Mouse (Mus musculus): ENCODE results near the gene Phospho1. TPM values are rescaled to one million over a fixed set of nuclear protein-coding genes. Genes with fewer than 3 reads are reported as not detected.

Gene Phospho1
- polyA plus RNA-seq, 1 experiment from 2014 or later = 2.6 TPM

GRCm38 (mm10) chr11:95809603-95810002, 14.7 kb upstream of the Phospho1 start:
- no peak overlapping the region for H3K4me3 ChIP-seq (ENCODE audit: low read depth, low read length)
- ATAC-seq = no peak
- H3K27me3 ChIP-seq (replicated peaks; ENCODE audit: control insufficient read depth, insufficient read depth, low read length) = no peaks in the 10 kb centered on the region
- no peak overlapping the region for H3K27ac ChIP-seq (ENCODE audit: low read depth, low read length)
- no peaks in the 10 kb centered on the region for H3K9me3 ChIP-seq (ENCODE audit: control insufficient read depth)
- WGBS = 43% methylated on average over 5 of the region's 5 CpGs
- TF ChIP-seq CTCF (IDR thresholded peaks at IDR 0.05; ENCODE audit: low read depth) = no peak
- H3K36me3 ChIP-seq (ENCODE audit: control insufficient read depth, insufficient read depth) = no peaks in the 10 kb centered on the region
- no peak overlapping the region for H3K4me2 ChIP-seq (replicated peaks; ENCODE audit: low read depth)
- 0 out of 2 replicates have a peak, but pooled peaks cover 9% of the 10 kb centered on the region for H3K4me1 ChIP-seq (replicated peaks; ENCODE audit: control insufficient read depth, insufficient read depth, low read length)
- H3K9ac ChIP-seq (ENCODE audit: low read depth, low read length) = no peak overlapping the region

GRCm38 (mm10) chr11:95810828-95811227, 13.5 kb upstream of the Phospho1 start:
- no peak for ATAC-seq
- H3K4me2 ChIP-seq (replicated peaks; ENCODE audit: low read depth) = no peak overlapping the region
- TF ChIP-seq CTCF (IDR thresholded peaks at IDR 0.05; ENCODE audit: low read depth) = no peak
- H3K27ac ChIP-seq (ENCODE audit: low read depth, low read length) = no peak overlapping the region
- no peak overlapping the region for H3K9ac ChIP-seq (ENCODE audit: low read depth, low read length)
- H3K4me3 ChIP-seq (ENCODE audit: low read depth, low read length) = no peak overlapping the region
- no peaks in the 10 kb centered on the region for H3K27me3 ChIP-seq (replicated peaks; ENCODE audit: control insufficient read depth, insufficient read depth, low read length)
- no peaks in the 10 kb centered on the region for H3K36me3 ChIP-seq (ENCODE audit: control insufficient read depth, insufficient read depth)
- H3K9me3 ChIP-seq (ENCODE audit: control insufficient read depth) = no peaks in the 10 kb centered on the region
- 0 out of 2 replicates have a peak, but pooled peaks cover 2% of the 10 kb centered on the region for H3K4me1 ChIP-seq (replicated peaks; ENCODE audit: control insufficient read depth, insufficient read depth, low read length)
- WGBS = 60% methylated on average over 7 of the region's 7 CpGs

GRCm38 (mm10) chr11:95811741-95812140, 12.6 kb upstream of the Phospho1 start:
- Histone ChIP-seq H3K9me3 (ENCODE audit: control insufficient read depth) (no peaks in the 10 kb centered on the region), H3K9ac (ENCODE audit: low read depth, low read length) (no peak overlapping the region), H3K4me2 (replicated peaks; ENCODE audit: low read depth) (no peak overlapping the region), H3K4me3 (ENCODE audit: low read depth, low read length) (no peak overlapping the region), H3K27ac (ENCODE audit: low read depth, low read length) (no peak overlapping the region), H3K36me3 (ENCODE audit: control insufficient read depth, insufficient read depth) (no peaks in the 10 kb centered on the region), H3K4me1 (replicated peaks; ENCODE audit: control insufficient read depth, insufficient read depth, low read length) (0 out of 2 replicates have a peak, but pooled peaks cover 2% of the 10 kb centered on the region), H3K27me3 (replicated peaks; ENCODE audit: control insufficient read depth, insufficient read depth, low read length) (no peaks in the 10 kb centered on the region)
- no peak for TF ChIP-seq CTCF (IDR thresholded peaks at IDR 0.05; ENCODE audit: low read depth)
- 86% methylated on average over 6 of the region's 6 CpGs for WGBS
- ATAC-seq = no peak

GRCm38 (mm10) chr11:95812224-95812623, 12.1 kb upstream of the Phospho1 start:
- H3K36me3 ChIP-seq (ENCODE audit: control insufficient read depth, insufficient read depth) = no peaks in the 10 kb centered on the region
- no peak overlapping the region for H3K27ac ChIP-seq (ENCODE audit: low read depth, low read length)
- H3K4me3 ChIP-seq (ENCODE audit: low read depth, low read length) = no peak overlapping the region
- WGBS = 79% methylated on average over 4 of the region's 4 CpGs
- H3K4me2 ChIP-seq (replicated peaks; ENCODE audit: low read depth) = no peak overlapping the region
- H3K4me1 ChIP-seq (replicated peaks; ENCODE audit: control insufficient read depth, insufficient read depth, low read length) = 0 out of 2 replicates have a peak, but pooled peaks cover 2% of the 10 kb centered on the region
- no peaks in the 10 kb centered on the region for H3K9me3 ChIP-seq (ENCODE audit: control insufficient read depth)
- H3K27me3 ChIP-seq (replicated peaks; ENCODE audit: control insufficient read depth, insufficient read depth, low read length) = no peaks in the 10 kb centered on the region
- no peak for ATAC-seq
- no peak for TF ChIP-seq CTCF (IDR thresholded peaks at IDR 0.05; ENCODE audit: low read depth)
- H3K9ac ChIP-seq (ENCODE audit: low read depth, low read length) = no peak overlapping the region

- Histone ChIP-seq H3K4me2 (replicated peaks; ENCODE audit: low read depth) (no peak overlapping the region), H3K27me3 (replicated peaks; ENCODE audit: control insufficient read depth, insufficient read depth, low read length) (no peaks in the 10 kb centered on the region), H3K9ac (ENCODE audit: low read depth, low read length) (no peak overlapping the region), H3K36me3 (ENCODE audit: control insufficient read depth, insufficient read depth) (no peaks in the 10 kb centered on the region), H3K4me1 (replicated peaks; ENCODE audit: control insufficient read depth, insufficient read depth, low read length) (no peaks in the 10 kb centered on the region), H3K4me3 (ENCODE audit: low read depth, low read length) (no peak overlapping the region), H3K27ac (ENCODE audit: low read depth, low read length) (no peak overlapping the region), H3K9me3 (ENCODE audit: control insufficient read depth) (no peaks in the 10 kb centered on the region)
- no peak for TF ChIP-seq CTCF (IDR thresholded peaks at IDR 0.05; ENCODE audit: low read depth)
- 89% methylated on average over 2 of the region's 2 CpGs for WGBS
- no peak for ATAC-seq
Observed at GRCm38 (mm10) chr11:95814101-95814500, 10.2 kb upstream of the Phospho1 start.

- ATAC-seq = no peak
- no peaks in the 10 kb centered on the region for H3K36me3 ChIP-seq (ENCODE audit: control insufficient read depth, insufficient read depth)
- no peaks in the 10 kb centered on the region for H3K9me3 ChIP-seq (ENCODE audit: control insufficient read depth)
- H3K4me3 ChIP-seq (ENCODE audit: low read depth, low read length) = no peak overlapping the region
- no peaks in the 10 kb centered on the region for H3K27me3 ChIP-seq (replicated peaks; ENCODE audit: control insufficient read depth, insufficient read depth, low read length)
- no peaks in the 10 kb centered on the region for H3K4me1 ChIP-seq (replicated peaks; ENCODE audit: control insufficient read depth, insufficient read depth, low read length)
- no peak overlapping the region for H3K4me2 ChIP-seq (replicated peaks; ENCODE audit: low read depth)
- no peak for TF ChIP-seq CTCF (IDR thresholded peaks at IDR 0.05; ENCODE audit: low read depth)
- H3K27ac ChIP-seq (ENCODE audit: low read depth, low read length) = no peak overlapping the region
- WGBS = 75% methylated on average over 5 of the region's 5 CpGs
- H3K9ac ChIP-seq (ENCODE audit: low read depth, low read length) = no peak overlapping the region
Observed at GRCm38 (mm10) chr11:95814857-95815256, 9.4 kb upstream of the Phospho1 start.

- no peaks in the 10 kb centered on the region for H3K4me1 ChIP-seq (replicated peaks; ENCODE audit: control insufficient read depth, insufficient read depth, low read length)
- H3K27me3 ChIP-seq (replicated peaks; ENCODE audit: control insufficient read depth, insufficient read depth, low read length) = no peaks in the 10 kb centered on the region
- no peak overlapping the region for H3K27ac ChIP-seq (ENCODE audit: low read depth, low read length)
- ATAC-seq = no peak
- no peaks in the 10 kb centered on the region for H3K9me3 ChIP-seq (ENCODE audit: control insufficient read depth)
- H3K9ac ChIP-seq (ENCODE audit: low read depth, low read length) = no peak overlapping the region
- H3K36me3 ChIP-seq (ENCODE audit: control insufficient read depth, insufficient read depth) = no peaks in the 10 kb centered on the region
- WGBS = 64% methylated on average over 9 of the region's 9 CpGs
- H3K4me3 ChIP-seq (ENCODE audit: low read depth, low read length) = no peak overlapping the region
- no peak for TF ChIP-seq CTCF (IDR thresholded peaks at IDR 0.05; ENCODE audit: low read depth)
- no peak overlapping the region for H3K4me2 ChIP-seq (replicated peaks; ENCODE audit: low read depth)
Observed at GRCm38 (mm10) chr11:95815412-95815811, 8.9 kb upstream of the Phospho1 start.

Measured in intestine, postnatal 0 days (tissue).